Mouse (Mus musculus) embryonic facial prominence, embryonic 11.5 days (tissue): ENCODE results near the gene Pard3b. TPM values are rescaled to one million over a fixed set of nuclear protein-coding genes. Genes with fewer than 3 reads are reported as not detected.

Experiments used
- ATAC-seq: fragments of 200-750 bp; cut with Nextera tagmentation; replicated peaks from 2 replicates; pipeline ENCODE4 v1.8.0; 2017; ENCODE audit warnings: low read depth; ENCODE audit not compliant: insufficient number of reproducible peaks, low FRiP score, low TSS enrichment
- DNase-seq: peaks from one replicate; pipeline ENCODE4 v3.0.0-alpha.2; 2015; ENCODE audit warnings: low spot score
- H3K27ac ChIP-seq: fragments of 300-500 bp; sonication (generic); replicated peaks from 2 replicates; pipeline ENCODE4 v1.5.1; 2014; ENCODE audit warnings: mild to moderate bottlenecking, low read depth, low read length, control low read depth
- H3K27me3 ChIP-seq: fragments of 300-500 bp; sonication (generic); 2 replicates; pipeline ENCODE4 v1.6.1; 2014; ENCODE audit warnings: mild to moderate bottlenecking, low read length, moderate library complexity, mixed read lengths; ENCODE audit not compliant: control insufficient read depth, insufficient read depth
- H3K36me3 ChIP-seq: fragments of 300-500 bp; sonication (generic); replicated peaks from 2 replicates; pipeline ENCODE4 v1.6.1; 2014; ENCODE audit warnings: low read depth, mild to moderate bottlenecking, low read length, moderate library complexity, mixed read lengths; ENCODE audit not compliant: control insufficient read depth, insufficient read depth
- H3K4me1 ChIP-seq: fragments of 300-500 bp; sonication (generic); 2 replicates; pipeline ENCODE4 v1.6.1; 2014; ENCODE audit warnings: low read length, mixed read lengths; ENCODE audit not compliant: control insufficient read depth, insufficient read depth
- H3K4me2 ChIP-seq: fragments of 300-500 bp; sonication (generic); 2 replicates; pipeline ENCODE4 v1.6.1; 2014; ENCODE audit warnings: low read depth, mild to moderate bottlenecking, control low read depth, low read length, moderate library complexity
- H3K4me3 ChIP-seq: fragments of 300-500 bp; sonication (generic); 2 replicates; pipeline ENCODE4 v1.5.1; 2014; ENCODE audit warnings: low read depth, low read length, control low read depth
- H3K9ac ChIP-seq: fragments of 300-500 bp; sonication (generic); replicated peaks from 2 replicates; pipeline ENCODE4 v1.6.1; 2014; ENCODE audit warnings: mild to moderate bottlenecking, control low read depth, low read length
- H3K9me3 ChIP-seq: fragments of 300-500 bp; sonication (generic); replicated peaks from 2 replicates; pipeline ENCODE4 v1.6.1; 2016; ENCODE audit warnings: mild to moderate bottlenecking, low read length, inconsistent platforms, mixed read lengths; ENCODE audit not compliant: control insufficient read depth
- WGBS: fragments of 180-500 bp; shearing (Covaris S2); extraction: QIAGEN DNeasy Blood & Tissue Kit; methylation state at CpG from one replicate; pipeline ENCODE4 v1.1.7; 2014; 5-methylcytosine and 5-hydroxymethylcytosine counted together
- polyA plus RNA-seq: library from polyadenylated mRNA; unstranded; fragments of >200 nt; fragmentation: Nextera tagmentation; extraction: Ambion mirVana; gene quantifications from 2 replicates; pipeline ENCODE4 v1.2.1, GENCODE M21; 2014

Pard3b gene
- polyA plus RNA-seq, 1 experiment from 2014 or later, result 7.7 TPM

- WGBS, result 89% methylated on average over 1 of the region's 1 CpGs
- no peaks in the 10 kb centered on the region for H3K36me3 ChIP-seq
- no peak for DNase-seq
- no peaks in the 10 kb centered on the region for H3K27me3 ChIP-seq
- H3K4me3 ChIP-seq, result no peak overlapping the region
- H3K9me3 ChIP-seq, result no peaks in the 10 kb centered on the region
- no peak for ATAC-seq
- no peak overlapping the region for H3K4me2 ChIP-seq
- H3K9ac ChIP-seq, result no peak overlapping the region
- no peak overlapping the region for H3K27ac ChIP-seq
- H3K4me1 ChIP-seq, result no peaks in the 10 kb centered on the region
These were observed 827.9 kb downstream of the Pard3b start for GRCm38 (mm10) chr1:62466544-62466943.

- Histone ChIP-seq H3K4me3 (no peak overlapping the region), H3K27ac (no peak overlapping the region), H3K4me2 (no peak overlapping the region), H3K9me3 (no peaks in the 10 kb centered on the region), H3K36me3 (no peaks in the 10 kb centered on the region), H3K4me1 (no peaks in the 10 kb centered on the region), H3K9ac (no peak overlapping the region), H3K27me3 (no peaks in the 10 kb centered on the region)
- DNase-seq (no peak), ATAC-seq (no peak)
- 80% methylated on average over 2 of the region's 2 CpGs for WGBS
These were observed 844.4 kb downstream of the Pard3b start for GRCm38 (mm10) chr1:62483059-62483458.

- no peak for ATAC-seq
- no peaks in the 10 kb centered on the region for H3K36me3 ChIP-seq
- 0 out of 2 replicates have a peak, but pooled peaks cover 2% of the 10 kb centered on the region for H3K9me3 ChIP-seq
- no peaks in the 10 kb centered on the region for H3K4me1 ChIP-seq
- no peak for DNase-seq
- H3K9ac ChIP-seq, result no peak overlapping the region
- no peak overlapping the region for H3K4me3 ChIP-seq
- WGBS, result 40% methylated on average over 6 of the region's 6 CpGs
- no peak overlapping the region for H3K4me2 ChIP-seq
- H3K27ac ChIP-seq, result no peak overlapping the region
- no peaks in the 10 kb centered on the region for H3K27me3 ChIP-seq
These were observed 850.2 kb downstream of the Pard3b start for GRCm38 (mm10) chr1:62488871-62489270.

GRCm38 (mm10) chr1:62499146-62499545 is 860.5 kb downstream of the Pard3b start:
- DNase-seq (no peak), ATAC-seq (no peak)
- H3K36me3 ChIP-seq, result no peaks in the 10 kb centered on the region
- no peaks in the 10 kb centered on the region for H3K27me3 ChIP-seq
- no peaks in the 10 kb centered on the region for H3K9me3 ChIP-seq
- no peak overlapping the region for H3K9ac ChIP-seq
- H3K4me1 ChIP-seq, result no peaks in the 10 kb centered on the region
- no peak overlapping the region for H3K4me2 ChIP-seq
- H3K4me3 ChIP-seq, result no peak overlapping the region
- no peak overlapping the region for H3K27ac ChIP-seq
- WGBS, result 78% methylated on average over 5 of the region's 5 CpGs

GRCm38 (mm10) chr1:62510501-62510900 is 871.9 kb downstream of the Pard3b start:
- no peaks in the 10 kb centered on the region for H3K9me3 ChIP-seq
- H3K4me3 ChIP-seq, result no peak overlapping the region
- ATAC-seq (no peak), DNase-seq (no peak)
- H3K36me3 ChIP-seq, result no peaks in the 10 kb centered on the region
- H3K9ac ChIP-seq, result no peak overlapping the region
- H3K27me3 ChIP-seq, result no peaks in the 10 kb centered on the region
- WGBS, result 85% methylated on average over 4 of the region's 4 CpGs
- H3K4me2 ChIP-seq, result no peak overlapping the region
- no peak overlapping the region for H3K27ac ChIP-seq
- H3K4me1 ChIP-seq, result no peaks in the 10 kb centered on the region

- H3K4me1 ChIP-seq, result no peaks in the 10 kb centered on the region
- no peaks in the 10 kb centered on the region for H3K9me3 ChIP-seq
- ATAC-seq, result no peak
- H3K9ac ChIP-seq, result no peak overlapping the region
- H3K27ac ChIP-seq, result no peak overlapping the region
- 87% methylated on average over 3 of the region's 3 CpGs for WGBS
- H3K4me3 ChIP-seq, result no peak overlapping the region
- H3K27me3 ChIP-seq, result no peaks in the 10 kb centered on the region
- DNase-seq, result no peak
- H3K4me2 ChIP-seq, result no peak overlapping the region
- no peaks in the 10 kb centered on the region for H3K36me3 ChIP-seq
These were observed 873.1 kb downstream of the Pard3b start for GRCm38 (mm10) chr1:62511681-62512080.

- Histone ChIP-seq H3K4me1 (no peaks in the 10 kb centered on the region), H3K4me2 (no peak overlapping the region), H3K36me3 (no peaks in the 10 kb centered on the region), H3K27me3 (no peaks in the 10 kb centered on the region), H3K27ac (no peak overlapping the region), H3K9me3 (no peaks in the 10 kb centered on the region), H3K4me3 (no peak overlapping the region), H3K9ac (no peak overlapping the region)
- no peak for ATAC-seq
- 89% methylated on average over 2 of the region's 2 CpGs for WGBS
- no peak for DNase-seq
These were observed 880.1 kb downstream of the Pard3b start for GRCm38 (mm10) chr1:62518621-62519213.

GRCm38 (mm10) chr1:62521368-62521767 is 882.7 kb downstream of the Pard3b start:
- DNase-seq (no peak), ATAC-seq (no peak)
- WGBS, result 89% methylated on average over 7 of the region's 7 CpGs
- Histone ChIP-seq H3K4me3 (no peak overlapping the region), H3K36me3 (no peaks in the 10 kb centered on the region), H3K27me3 (no peaks in the 10 kb centered on the region), H3K9me3 (no peaks in the 10 kb centered on the region), H3K9ac (no peak overlapping the region), H3K4me2 (no peak overlapping the region), H3K27ac (no peak overlapping the region), H3K4me1 (no peaks in the 10 kb centered on the region)
